Mouse (Mus musculus): ENCODE measurements around the gene Cers4. TPM values are rescaled to one million over a fixed set of nuclear protein-coding genes. Genes with fewer than 3 reads are reported as not detected.

Cers4 gene
- polyA plus RNA-seq, 1 experiment from 2014 or later, result 17.0 TPM

GRCm38 (mm10) chr8:4495976-4496375 is 3.1 kb downstream of the Cers4 start:
- no peak for ATAC-seq
- no peaks in the 10 kb centered on the region for H3K9me3 ChIP-seq (ENCODE audit: control insufficient read depth, low read length)
- 59% methylated on average over 6 of the region's 6 CpGs for WGBS
- no peaks in the 10 kb centered on the region; the same call in 1 of the 2 replicates for H3K36me3 ChIP-seq (ENCODE audit: control insufficient read depth, insufficient read depth, low read length)
- H3K4me3 ChIP-seq (ENCODE audit: low read length), result no peak overlapping the region
- H3K27me3 ChIP-seq (replicated peaks; ENCODE audit: control insufficient read depth, insufficient read depth, low read length), result no peaks in the 10 kb centered on the region
- no peak overlapping the region for H3K4me2 ChIP-seq (ENCODE audit: low read depth, low read length)
- no peak overlapping the region for H3K27ac ChIP-seq (ENCODE audit: low read length)
- H3K4me1 ChIP-seq (ENCODE audit: control insufficient read depth, insufficient read depth, low read length), result peaks cover 21% of the 10 kb centered on the region
- no peak overlapping the region for H3K9ac ChIP-seq (ENCODE audit: low read depth, low read length)

DNA sequence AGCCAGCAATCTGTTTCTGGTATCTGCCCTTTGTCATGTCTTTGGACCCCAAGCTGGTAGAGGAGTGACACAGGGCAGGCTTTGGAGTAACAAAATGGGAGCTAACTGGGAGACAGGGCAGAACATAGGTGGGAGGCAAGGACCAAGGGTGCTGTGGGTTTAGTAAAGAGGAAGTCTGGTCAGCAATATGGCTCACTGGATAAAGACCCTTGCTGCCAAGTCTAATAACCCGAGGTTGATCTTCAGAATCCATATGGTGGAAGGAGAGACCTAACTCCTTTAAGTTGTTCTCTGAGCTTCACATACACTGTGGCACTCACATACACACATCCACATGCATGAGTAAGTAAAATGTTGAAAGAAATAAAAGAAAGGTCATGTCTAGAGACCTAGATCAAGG is 4.8 kb downstream of the Cers4 start:
- Histone ChIP-seq H3K4me3 (ENCODE audit: low read length) (no peak overlapping the region), H3K9me3 (ENCODE audit: control insufficient read depth, low read length) (no peaks in the 10 kb centered on the region), H3K4me2 (ENCODE audit: low read depth, low read length) (no peak overlapping the region), H3K9ac (ENCODE audit: low read depth, low read length) (no peak overlapping the region), H3K4me1 (ENCODE audit: control insufficient read depth, insufficient read depth, low read length) (peaks cover 20% of the 10 kb centered on the region), H3K27ac (ENCODE audit: low read length) (no peak overlapping the region), H3K36me3 (ENCODE audit: control insufficient read depth, insufficient read depth, low read length) (no peaks in the 10 kb centered on the region; the same call in 1 of the 2 replicates), H3K27me3 (replicated peaks; ENCODE audit: control insufficient read depth, insufficient read depth, low read length) (no peaks in the 10 kb centered on the region)
- no peak for ATAC-seq
- WGBS, result 100% methylated on average over 1 of the region's 1 CpGs

DNA sequence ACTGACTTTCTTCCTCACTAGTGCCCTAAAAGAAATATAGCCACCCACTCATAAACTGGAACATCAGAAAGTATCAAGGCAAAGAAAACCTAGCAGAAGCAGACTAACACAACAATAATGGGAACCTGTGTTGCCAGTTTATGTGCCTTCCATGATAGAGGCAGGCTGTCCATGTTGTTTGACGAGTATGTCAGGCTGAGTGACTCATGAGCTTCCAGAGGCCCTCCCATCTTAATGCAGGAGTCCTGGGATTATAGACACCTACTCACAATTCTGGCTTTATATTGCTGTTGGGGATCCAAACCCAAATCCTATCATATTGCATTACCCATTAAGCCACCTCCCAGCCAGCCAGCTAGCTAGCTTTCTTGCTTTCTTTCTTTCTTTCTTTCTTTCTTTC is 12.5 kb downstream of the Cers4 start:
- 72% methylated on average over 1 of the region's 1 CpGs for WGBS
- Histone ChIP-seq H3K4me3 (ENCODE audit: low read length) (no peak overlapping the region), H3K4me2 (ENCODE audit: low read depth, low read length) (no peak overlapping the region), H3K36me3 (ENCODE audit: control insufficient read depth, insufficient read depth, low read length) (no peaks in the 10 kb centered on the region), H3K27ac (ENCODE audit: low read length) (no peak overlapping the region), H3K9me3 (ENCODE audit: control insufficient read depth, low read length) (no peaks in the 10 kb centered on the region), H3K9ac (ENCODE audit: low read depth, low read length) (no peak overlapping the region), H3K27me3 (replicated peaks; ENCODE audit: control insufficient read depth, insufficient read depth, low read length) (no peaks in the 10 kb centered on the region), H3K4me1 (ENCODE audit: control insufficient read depth, insufficient read depth, low read length) (peaks cover 3% of the 10 kb centered on the region; the same call in 1 of the 2 replicates)
- no peak for ATAC-seq

DNA sequence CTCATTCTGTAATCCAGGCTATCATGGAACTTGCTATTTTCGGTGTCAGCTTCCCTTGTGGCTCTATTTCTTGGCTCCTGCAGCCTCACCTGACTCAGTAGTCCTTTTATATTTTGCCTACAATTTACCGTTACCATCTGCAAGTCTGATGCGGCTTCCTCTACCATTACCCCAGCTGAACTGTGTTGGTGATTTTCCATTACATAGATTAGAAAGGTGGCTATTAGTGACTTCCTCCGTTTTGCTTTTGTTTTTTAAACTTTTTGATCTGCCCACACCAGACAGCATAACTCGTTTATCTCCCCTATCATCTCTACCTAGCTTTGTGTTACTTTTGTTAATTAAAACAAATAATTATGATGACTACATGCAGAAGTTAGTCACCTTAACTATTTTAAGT is 14.7 kb downstream of the Cers4 start:
- no peak overlapping the region for H3K27ac ChIP-seq (ENCODE audit: low read length)
- no peak overlapping the region for H3K9ac ChIP-seq (ENCODE audit: low read depth, low read length)
- H3K4me1 ChIP-seq (ENCODE audit: control insufficient read depth, insufficient read depth, low read length), result peaks cover 21% of the 10 kb centered on the region
- H3K27me3 ChIP-seq (replicated peaks; ENCODE audit: control insufficient read depth, insufficient read depth, low read length), result no peaks in the 10 kb centered on the region
- no peak overlapping the region for H3K4me3 ChIP-seq (ENCODE audit: low read length)
- WGBS, result 84% methylated on average over 5 of the region's 5 CpGs
- H3K4me2 ChIP-seq (ENCODE audit: low read depth, low read length), result no peak overlapping the region
- H3K36me3 ChIP-seq (ENCODE audit: control insufficient read depth, insufficient read depth, low read length), result no peaks in the 10 kb centered on the region
- no peaks in the 10 kb centered on the region for H3K9me3 ChIP-seq (ENCODE audit: control insufficient read depth, low read length)
- ATAC-seq, result no peak

GRCm38 (mm10) chr8:4510824-4511223 is 18.0 kb downstream of the Cers4 start:
- 84% methylated on average over 4 of the region's 4 CpGs for WGBS
- no peaks in the 10 kb centered on the region for H3K36me3 ChIP-seq (ENCODE audit: control insufficient read depth, insufficient read depth, low read length)
- no peak for ATAC-seq
- peaks cover 24% of the 10 kb centered on the region for H3K4me1 ChIP-seq (ENCODE audit: control insufficient read depth, insufficient read depth, low read length)
- no peak overlapping the region for H3K9ac ChIP-seq (ENCODE audit: low read depth, low read length)
- no peaks in the 10 kb centered on the region for H3K27me3 ChIP-seq (replicated peaks; ENCODE audit: control insufficient read depth, insufficient read depth, low read length)
- no peak overlapping the region for H3K4me2 ChIP-seq (ENCODE audit: low read depth, low read length)
- no peak overlapping the region for H3K27ac ChIP-seq (ENCODE audit: low read length)
- H3K9me3 ChIP-seq (ENCODE audit: control insufficient read depth, low read length), result no peaks in the 10 kb centered on the region
- no peak overlapping the region for H3K4me3 ChIP-seq (ENCODE audit: low read length)

- Histone ChIP-seq H3K4me3 (ENCODE audit: low read length) (no peak overlapping the region), H3K4me1 (ENCODE audit: control insufficient read depth, insufficient read depth, low read length) (peaks cover 24% of the 10 kb centered on the region), H3K9ac (ENCODE audit: low read depth, low read length) (peak overlapping the region; percentile 26; the same call in 1 of the 2 replicates)
These were observed 18.7 kb downstream of the Cers4 start for GRCm38 (mm10) chr8:4511429-4512115.

DNA sequence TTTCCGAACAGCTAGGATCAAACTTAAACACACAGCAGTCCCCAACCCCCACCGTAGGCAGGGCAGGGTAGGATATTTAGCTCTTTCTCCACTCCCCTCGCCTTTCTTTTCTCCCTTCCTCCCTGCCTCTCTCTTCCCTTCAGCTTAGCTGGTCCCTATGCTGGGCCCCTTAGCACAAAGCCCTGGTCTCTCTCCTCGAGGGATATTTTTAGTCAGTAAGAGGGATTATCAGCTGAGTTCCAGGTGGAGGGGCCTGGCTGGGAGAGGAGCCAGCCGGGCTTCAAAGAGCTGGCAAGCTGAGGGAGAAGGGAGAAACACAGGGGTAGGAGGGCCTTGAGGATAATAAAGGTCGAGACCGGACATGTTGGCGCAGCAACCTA is 19.3 kb downstream of the Cers4 start:
- Histone ChIP-seq H3K4me2 (ENCODE audit: low read depth, low read length) (peak overlapping the region; percentile 23; the same call in 1 of the 2 replicates), H3K9ac (ENCODE audit: low read depth, low read length) (peak overlapping the region; percentile 26; the same call in 1 of the 2 replicates), H3K4me1 (ENCODE audit: control insufficient read depth, insufficient read depth, low read length) (peaks cover 24% of the 10 kb centered on the region), H3K27me3 (replicated peaks; ENCODE audit: control insufficient read depth, insufficient read depth, low read length) (no peaks in the 10 kb centered on the region), H3K36me3 (ENCODE audit: control insufficient read depth, insufficient read depth, low read length) (no peaks in the 10 kb centered on the region), H3K4me3 (ENCODE audit: low read length) (no peak overlapping the region), H3K27ac (ENCODE audit: low read length) (peak overlapping the region; percentile 79), H3K9me3 (ENCODE audit: control insufficient read depth, low read length) (no peaks in the 10 kb centered on the region)
- WGBS, result 18% methylated on average over 8 of the region's 8 CpGs
- ATAC-seq, result peak; percentile 81

More at GRCm38 (mm10) chr8:4511429-4512115, 18.7 kb downstream of the Cers4 start:
- H3K4me2 ChIP-seq (ENCODE audit: low read depth, low read length), result peak overlapping the region; percentile 23; the same call in 1 of the 2 replicates
- no peaks in the 10 kb centered on the region for H3K9me3 ChIP-seq (ENCODE audit: control insufficient read depth, low read length)
- ATAC-seq, result peak; percentile 54
- 10% methylated on average over 2 of the region's 2 CpGs for WGBS
- peak overlapping the region; percentile 79 for H3K27ac ChIP-seq (ENCODE audit: low read length)
- no peaks in the 10 kb centered on the region for H3K27me3 ChIP-seq (replicated peaks; ENCODE audit: control insufficient read depth, insufficient read depth, low read length)
- no peaks in the 10 kb centered on the region for H3K36me3 ChIP-seq (ENCODE audit: control insufficient read depth, insufficient read depth, low read length)

- H3K36me3 ChIP-seq (ENCODE audit: control insufficient read depth, insufficient read depth, low read length), result peaks cover 3% of the 10 kb centered on the region; the same call in 1 of the 2 replicates
- no peak overlapping the region for H3K9ac ChIP-seq (ENCODE audit: low read depth, low read length)
- no peak overlapping the region for H3K4me2 ChIP-seq (ENCODE audit: low read depth, low read length)
- WGBS, result 74% methylated on average over 2 of the region's 2 CpGs
- no peak overlapping the region for H3K4me3 ChIP-seq (ENCODE audit: low read length)
- H3K9me3 ChIP-seq (ENCODE audit: control insufficient read depth, low read length), result no peaks in the 10 kb centered on the region
- H3K4me1 ChIP-seq (ENCODE audit: control insufficient read depth, insufficient read depth, low read length), result peaks cover 17% of the 10 kb centered on the region
- no peaks in the 10 kb centered on the region for H3K27me3 ChIP-seq (replicated peaks; ENCODE audit: control insufficient read depth, insufficient read depth, low read length)
- ATAC-seq, result peak; percentile 47; the same call in 1 of the 2 replicates
- H3K27ac ChIP-seq (ENCODE audit: low read length), result no peak overlapping the region
These were observed 23.3 kb downstream of the Cers4 start for GRCm38 (mm10) chr8:4516162-4516561.

- H3K27ac ChIP-seq (ENCODE audit: low read length), result no peak overlapping the region
- ATAC-seq, result no peak
- no peaks in the 10 kb centered on the region for H3K4me1 ChIP-seq (ENCODE audit: control insufficient read depth, insufficient read depth, low read length)
- H3K27me3 ChIP-seq (replicated peaks; ENCODE audit: control insufficient read depth, insufficient read depth, low read length), result no peaks in the 10 kb centered on the region
- H3K36me3 ChIP-seq (ENCODE audit: control insufficient read depth, insufficient read depth, low read length), result peaks cover 6% of the 10 kb centered on the region; the same call in 1 of the 2 replicates
- WGBS, result 84% methylated on average over 4 of the region's 4 CpGs
- no peak overlapping the region for H3K4me2 ChIP-seq (ENCODE audit: low read depth, low read length)
- H3K9ac ChIP-seq (ENCODE audit: low read depth, low read length), result no peak overlapping the region
- no peaks in the 10 kb centered on the region for H3K9me3 ChIP-seq (ENCODE audit: control insufficient read depth, low read length)
- H3K4me3 ChIP-seq (ENCODE audit: low read length), result no peak overlapping the region
These were observed 28.6 kb downstream of the Cers4 start for GRCm38 (mm10) chr8:4521472-4521871.

Measured in intestine, embryonic 16.5 days (tissue).